In the genomic region with DNA sequence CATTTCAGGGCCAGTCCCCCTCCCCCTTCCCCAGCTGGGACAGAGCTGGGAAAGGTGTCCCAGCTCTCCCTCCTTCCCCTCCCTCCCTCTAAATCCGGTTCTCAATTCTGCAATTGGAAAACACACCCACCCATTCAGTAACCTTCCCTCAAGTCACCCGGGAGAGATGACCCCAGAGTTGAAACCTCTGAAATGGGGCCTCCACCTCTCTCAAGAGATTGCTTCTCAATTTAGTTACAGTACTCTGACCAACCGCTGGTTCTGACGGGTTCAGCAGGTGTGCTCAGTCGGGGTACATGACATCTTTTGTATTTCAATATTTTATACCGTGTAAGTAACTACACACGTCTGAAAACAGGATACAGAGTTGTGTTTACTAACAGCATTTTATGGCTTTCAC, we compare ENCODE assay signal across 17 mouse cellular contexts. TPM values are rescaled to one million over a fixed set of nuclear protein-coding genes. Genes with fewer than 3 reads are reported as not detected.
"Had no signal": no experiment of that assay in that cellular context is flagged by ENCODE, and none has a peak within 500 bp of the region (broad histone marks: within the 10 kb centered on the region; RNA-seq: fewer than 3 reads in every experiment).

No protein-coding gene starts in this region.

- H3K27ac ChIP-seq: neural tube, embryonic 12.5 days; neural tube, embryonic 13.5 days; neural tube, embryonic 15.5 days; stomach, embryonic 15.5 days; stomach, postnatal 0 days had no signal

- H3K9me3 ChIP-seq: neural tube, embryonic 12.5 days; neural tube, embryonic 13.5 days; neural tube, embryonic 15.5 days; stomach, embryonic 15.5 days had no signal

- H3K4me3 ChIP-seq: neural tube, embryonic 12.5 days; neural tube, embryonic 13.5 days; neural tube, embryonic 15.5 days; stomach, embryonic 15.5 days had no signal

- H3K36me3 ChIP-seq: neural tube, embryonic 12.5 days; neural tube, embryonic 13.5 days; neural tube, embryonic 15.5 days; stomach, embryonic 15.5 days had no signal

- H3K4me2 ChIP-seq: neural tube, embryonic 12.5 days; neural tube, embryonic 13.5 days; neural tube, embryonic 15.5 days; stomach, embryonic 15.5 days had no signal

- H3K9ac ChIP-seq: neural tube, embryonic 12.5 days; neural tube, embryonic 13.5 days; neural tube, embryonic 15.5 days; stomach, embryonic 15.5 days had no signal

- DNase-seq: retina, postnatal 1 day; right cerebral cortex, adult 18-20 months; right cerebral cortex, postnatal 14 days; right cerebral cortex, postnatal 4 days; spleen, adult 18-20 months; thymus, adult 18-20 months; thymus, adult 2 months; thymus, postnatal 14 days; thymus, postnatal 25 days; thymus, postnatal 36 days; thymus, postnatal 4 days had no signal

RNA-seq across cellular contexts. Expression of a gene that starts 28.2 kb away (rescaled TPM):
- polyA plus RNA-seq: neural tube, embryonic 14.5 days had no signal
